Mouse (Mus musculus) gastrocnemius, postnatal 25 days (tissue): ENCODE results near the gene Esp18. TPM values are rescaled to one million over a fixed set of nuclear protein-coding genes. Genes with fewer than 3 reads are reported as not detected.

Experiments used
- DNase-seq: peaks from one replicate; pipeline ENCODE4 v3.0.0; 2022
- long read RNA-seq, 2 experiments: library from polyadenylated mRNA; stranded (forward); transcript quantifications; one replicate each; pipeline ENCODE4 v2.0.0; 2021
- microRNA-seq, 2 experiments: library from miRNA; unstranded; fragments of <30 nt; microRNA quantifications; one replicate each; pipeline ENCODE4 v1.2.0; 2021; ENCODE audit warnings: borderline replicate concordance in 2 of 2
- total RNA-seq, 2 experiments: library from RNA; stranded (reverse); gene quantifications; 1 replicate in 1 of 2; 2 replicates in 1 of 2; pipeline ENCODE4 v1.2.3; 2021

Esp18 gene
- total RNA-seq, result not detected
- long read RNA-seq, experiment 1, result 0 reads
- long read RNA-seq, experiment 2, result 0 reads

DNA sequence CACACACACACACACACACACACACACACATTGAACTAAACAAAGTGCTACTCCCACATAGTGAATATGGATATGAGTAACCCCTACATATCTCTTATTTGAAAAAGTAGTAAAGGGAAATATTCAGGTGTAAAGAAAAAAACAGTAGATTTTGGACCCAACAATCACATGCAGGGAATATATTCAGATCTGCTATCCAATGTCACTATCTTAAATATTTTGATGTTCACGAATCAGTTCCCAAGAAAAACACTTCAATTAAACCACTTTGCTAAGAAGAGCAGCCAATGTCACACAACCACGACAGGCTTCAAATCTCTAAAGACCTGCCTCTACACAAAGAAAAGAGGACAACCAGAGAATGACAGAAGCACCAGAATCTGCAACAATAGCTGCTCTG, at the start of gene Esp18:
TSS of gene Esp18 (plus strand) at position 301 of the 400 bp plus-strand sequence.
- no peak for DNase-seq

DNA sequence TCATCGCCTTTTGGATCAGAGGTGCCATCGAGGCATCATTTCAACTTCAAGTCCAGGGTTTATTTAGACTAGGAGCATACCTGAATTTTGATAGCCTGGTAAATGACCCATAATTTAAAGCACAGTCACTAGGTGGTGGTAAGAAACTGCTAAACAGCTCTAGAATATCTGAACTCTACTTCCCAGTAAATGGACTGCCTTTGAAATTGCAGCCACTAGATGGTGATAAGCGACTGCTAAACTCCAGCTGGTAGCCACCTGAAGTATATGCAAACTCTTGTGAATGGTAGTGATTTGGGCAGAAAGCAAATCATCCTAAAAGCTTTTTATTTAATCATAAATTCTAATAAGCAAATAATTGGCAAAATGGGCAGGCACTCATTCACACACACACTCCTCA, 42.8 kb upstream of the Esp18 start:
- DNase-seq, result no peak

Small RNAs within 50 kb of the gene (microRNA-seq; reads per million reads assigned to microRNA genes)
- gene Gm26429, result 0 reads per million in 2 experiments

Other genes with a start within 250 kb of the Esp18 start
- not detected for gene Esp16, start 129.8 kb downstream of the Esp18 start, total RNA-seq
- not detected for gene Esp15, start 234.6 kb downstream of the Esp18 start, total RNA-seq